Mouse (Mus musculus) inflammation-experienced regulatory T-cells, adult 6 months (primary cell): ENCODE measurements around the gene Tsku. TPM values are rescaled to one million over a fixed set of nuclear protein-coding genes. Genes with fewer than 3 reads are reported as not detected.

Experiments
- ATAC-seq: one replicate; pipeline ENCODE4 v1.8.0; 2017
- polyA plus RNA-seq, 3 experiments: library from polyadenylated mRNA; unstranded; fragments of 100-300 nt; shearing (Covaris generic); gene quantifications; one replicate each; pipeline ENCODE4 v1.2.1; 2017

Gene Tsku
- polyA plus RNA-seq, 3 experiments from 2014 or later: not detected

- no peak for ATAC-seq
These were observed 3.1 kb downstream of the Tsku start for GRCm38 (mm10) chr7:98358016-98358415.

- no peak for ATAC-seq
These were observed 3.8 kb downstream of the Tsku start for GRCm38 (mm10) chr7:98357324-98357723.

GRCm38 (mm10) chr7:98354921-98355310 lies 6.2 kb downstream of the Tsku start:
- ATAC-seq: no peak

GRCm38 (mm10) chr7:98354160-98354920 lies 6.8 kb downstream of the Tsku start:
- ATAC-seq: no peak

DNA sequence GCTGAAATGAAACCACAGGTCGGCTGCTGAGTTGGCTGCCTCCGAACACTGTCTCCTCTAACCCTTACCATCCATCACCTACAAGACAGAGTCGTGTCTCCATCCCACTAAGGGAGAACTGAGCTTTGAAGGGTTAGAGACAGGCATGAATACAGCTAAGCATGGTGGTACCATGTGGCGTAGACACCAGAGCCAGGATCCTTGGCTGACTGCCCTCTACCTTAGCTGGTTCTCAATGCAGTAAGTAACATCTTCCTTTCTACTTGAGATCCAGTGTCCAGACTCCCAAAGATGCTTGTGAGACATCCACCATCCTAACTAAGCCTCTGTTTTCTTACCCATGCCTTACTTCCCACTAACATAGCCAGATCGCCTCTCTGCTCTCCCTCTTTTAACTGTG lies 7.5 kb downstream of the Tsku start:
- no peak for ATAC-seq

- ATAC-seq: no peak
These were observed 9.6 kb downstream of the Tsku start for GRCm38 (mm10) chr7:98351523-98351922.

GRCm38 (mm10) chr7:98349821-98350220 lies 11.3 kb downstream of the Tsku start:
- no peak for ATAC-seq

DNA sequence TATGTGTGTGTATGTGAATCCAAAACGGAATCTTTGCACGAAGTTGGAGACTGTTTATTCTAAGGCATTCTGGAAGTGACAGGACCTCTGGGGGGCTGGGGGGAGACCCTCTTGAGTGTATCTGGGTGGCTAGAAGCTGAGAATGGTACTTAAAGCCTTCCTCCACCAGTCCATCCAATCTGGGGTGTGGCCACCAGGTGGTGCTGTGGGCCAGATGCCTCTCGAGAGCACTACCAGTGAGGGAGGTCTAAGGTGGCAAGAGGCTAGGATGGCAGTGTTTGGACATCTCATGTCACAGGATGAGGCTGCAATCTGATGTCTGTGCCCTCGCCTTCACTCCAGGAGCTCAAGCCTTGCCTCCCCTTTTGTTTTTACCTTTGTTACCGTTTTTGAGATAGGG lies 12.0 kb downstream of the Tsku start:
- ATAC-seq: peak; percentile 75

DNA sequence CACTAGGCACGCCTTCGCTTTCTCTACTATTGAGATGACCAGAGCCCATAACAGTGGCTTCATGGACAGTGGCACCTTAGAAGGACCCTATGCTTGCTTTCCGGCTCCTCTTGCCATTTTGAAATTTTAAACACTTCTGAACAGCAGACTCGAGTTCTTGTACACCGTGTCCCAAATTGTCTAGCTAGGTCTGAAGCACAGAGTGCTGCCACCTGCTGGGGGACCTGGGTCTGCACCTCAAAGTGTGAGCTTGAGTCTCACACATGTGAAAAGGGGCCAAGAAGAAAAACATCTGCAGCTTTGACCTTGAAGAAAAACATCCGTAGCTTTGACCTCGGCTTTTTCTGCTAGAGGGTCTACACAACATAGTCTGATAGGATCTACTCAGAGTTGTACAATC lies 13.1 kb downstream of the Tsku start:
- peak; percentile 67 for ATAC-seq

DNA sequence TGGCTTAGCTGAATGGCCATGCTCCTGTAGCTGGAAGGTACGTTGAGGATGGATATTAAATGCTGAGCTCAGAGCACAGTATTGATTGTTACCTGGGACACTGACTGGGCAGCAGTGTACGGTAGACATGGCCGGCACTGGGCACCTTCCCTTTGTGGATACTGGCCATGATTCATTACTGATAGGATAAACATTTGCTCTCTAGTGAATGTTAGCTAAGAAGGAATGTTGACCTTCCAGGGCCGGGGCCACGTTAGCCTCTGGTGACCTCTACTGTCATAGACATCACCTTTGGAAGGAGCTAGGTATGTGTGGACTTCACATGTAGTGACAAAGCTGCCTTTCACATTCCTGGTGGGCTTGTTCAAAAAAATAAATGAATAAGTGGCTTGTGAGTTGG lies 13.7 kb downstream of the Tsku start:
- ATAC-seq: no peak

GRCm38 (mm10) chr7:98345036-98345435 lies 16.1 kb downstream of the Tsku start:
- no peak for ATAC-seq

DNA sequence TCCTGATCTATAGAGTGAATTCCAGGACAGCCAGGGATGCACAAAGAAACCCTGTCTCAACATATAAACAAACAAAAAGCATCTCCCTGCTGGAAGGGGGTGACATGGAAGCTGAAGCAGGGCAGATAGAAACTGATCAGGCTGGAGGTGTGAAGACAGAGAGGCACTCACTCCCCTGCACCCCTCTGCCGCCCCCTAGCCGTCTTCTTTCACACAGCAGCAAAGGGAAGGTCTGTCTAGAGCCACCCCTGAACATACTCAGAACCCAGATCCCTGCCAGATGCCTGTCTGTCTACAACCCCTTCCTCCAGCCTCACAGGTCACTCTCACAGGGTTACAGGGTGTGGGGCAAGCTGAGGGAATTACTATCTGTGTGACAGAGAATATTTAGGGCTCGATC lies 16.8 kb downstream of the Tsku start:
- ATAC-seq: no peak

GRCm38 (mm10) chr7:98342249-98342648 lies 18.9 kb downstream of the Tsku start:
- no peak for ATAC-seq

DNA sequence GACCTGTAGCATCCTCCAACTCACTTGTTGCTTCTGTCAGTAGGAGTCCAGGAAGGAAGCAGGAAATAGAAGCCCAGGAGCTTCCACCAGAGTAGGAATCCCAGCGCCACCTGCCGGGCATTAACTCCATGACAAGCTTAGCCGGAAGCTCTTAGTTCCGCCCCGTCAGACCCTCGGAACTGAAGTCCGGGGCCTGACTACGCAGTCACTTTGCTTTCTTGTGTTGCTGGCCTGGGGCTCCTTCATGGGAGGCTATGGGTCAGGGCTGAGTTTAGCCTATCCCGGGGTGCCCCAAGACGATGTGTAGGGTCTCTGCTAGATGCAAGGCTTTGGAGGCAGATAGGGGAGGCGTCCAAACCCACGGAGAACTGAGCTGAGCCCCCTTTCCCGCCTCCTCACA lies 19.7 kb downstream of the Tsku start:
- ATAC-seq: peak; percentile 93

- ATAC-seq: no peak
These were observed 20.8 kb downstream of the Tsku start for GRCm38 (mm10) chr7:98340343-98340742.

DNA sequence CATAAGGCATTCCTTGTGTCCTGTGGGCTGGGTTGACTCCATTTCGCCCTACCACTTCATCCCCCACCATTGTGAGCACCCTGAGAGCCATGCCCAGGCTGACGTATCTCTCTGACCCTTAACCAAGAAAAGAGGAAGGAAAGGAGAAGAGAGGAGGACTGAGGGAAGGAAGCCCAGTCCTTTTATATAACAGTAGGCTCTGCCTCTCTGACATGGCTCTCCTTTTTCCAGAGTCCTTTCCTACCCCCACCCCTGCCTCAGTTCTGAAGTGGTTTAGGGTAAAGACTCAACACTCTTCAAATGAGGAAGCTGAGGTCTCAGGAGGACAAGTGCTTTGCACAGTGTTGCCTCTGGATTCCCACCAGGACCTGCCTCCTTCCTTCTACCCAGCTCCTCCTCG lies 27.1 kb downstream of the Tsku start:
- ATAC-seq: no peak

GRCm38 (mm10) chr7:98333507-98333906 lies 27.6 kb downstream of the Tsku start:
- no peak for ATAC-seq

GRCm38 (mm10) chr7:98332678-98333397 lies 28.3 kb downstream of the Tsku start:
- no peak for ATAC-seq

GRCm38 (mm10) chr7:98331932-98332331 lies 29.2 kb downstream of the Tsku start:
- no peak for ATAC-seq

- no peak for ATAC-seq
These were observed 30.6 kb downstream of the Tsku start for GRCm38 (mm10) chr7:98330375-98331002.

- no peak for ATAC-seq
These were observed 31.3 kb downstream of the Tsku start for GRCm38 (mm10) chr7:98329651-98330374.

DNA sequence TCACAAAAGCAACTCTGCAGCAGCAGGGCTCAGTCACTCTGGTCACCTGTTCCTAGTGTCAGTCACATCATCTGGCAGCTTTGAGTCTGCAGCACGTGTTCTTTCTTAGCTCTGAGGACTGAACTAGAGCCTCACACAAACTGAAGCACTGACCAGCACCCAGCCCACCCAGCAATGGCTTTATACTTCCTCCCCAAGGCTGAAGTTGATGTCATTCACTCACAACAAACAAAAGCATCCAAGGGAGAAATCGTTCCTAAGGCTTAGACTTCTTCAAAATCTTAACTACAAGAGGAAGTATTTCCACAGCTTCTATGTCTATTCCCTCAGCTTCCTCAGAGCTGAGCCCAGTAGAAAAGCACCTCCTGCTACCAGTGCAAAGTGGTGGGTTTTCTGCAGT lies 32.8 kb downstream of the Tsku start:
- no peak for ATAC-seq

DNA sequence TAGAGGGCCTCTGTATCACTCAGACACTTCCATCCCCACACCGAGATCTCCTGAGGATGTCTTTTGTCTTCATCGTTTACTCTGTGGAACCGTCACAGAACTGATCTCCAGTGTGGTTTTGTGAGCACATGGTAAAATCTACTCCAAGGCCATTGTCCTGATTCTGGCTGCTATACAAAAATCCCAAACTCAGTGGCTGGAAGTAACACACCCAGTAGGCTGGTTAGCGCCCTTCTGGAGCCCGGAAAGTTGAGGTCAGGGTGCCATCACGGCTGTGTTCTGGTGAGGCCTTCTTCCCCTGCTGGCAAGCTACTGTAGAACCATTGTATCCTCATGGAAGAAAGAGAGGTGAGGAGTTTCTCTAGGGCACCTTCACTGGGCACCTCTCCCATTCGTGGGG lies 35.1 kb downstream of the Tsku start:
- ATAC-seq: no peak
